Mouse (Mus musculus) forebrain, embryonic 14.5 days (tissue): Measurements from ENCODE around the gene Rmnd5a. TPM values are rescaled to one million over a fixed set of nuclear protein-coding genes. Genes with fewer than 3 reads are reported as not detected.

Source experiments
- ATAC-seq: fragments of 200-750 bp; cut with Nextera tagmentation; 2 replicates; pipeline ENCODE4 v1.8.0; 2017; ENCODE audit warnings: mild to moderate bottlenecking, moderate library complexity
- DNase-seq: peaks from one replicate; pipeline ENCODE4 v3.0.0-alpha.2; 2015; ENCODE audit warnings: low spot score
- H3K27ac ChIP-seq: fragments of 300-500 bp; sonication (generic); 2 replicates; pipeline ENCODE4 v1.5.1; 2014; ENCODE audit warnings: low read depth, mild to moderate bottlenecking, control low read depth, low read length, moderate library complexity
- H3K27me3 ChIP-seq: fragments of 300-500 bp; sonication (generic); replicated peaks from 2 replicates; pipeline ENCODE4 v1.6.1; 2014; ENCODE audit warnings: low read length, control low read depth, mixed read lengths; ENCODE audit not compliant: control insufficient read depth, insufficient read depth
- H3K36me3 ChIP-seq: fragments of 300-500 bp; sonication (generic); 2 replicates; pipeline ENCODE4 v1.6.1; 2014; ENCODE audit warnings: low read length, control low read depth; ENCODE audit not compliant: control insufficient read depth, insufficient read depth
- H3K4me1 ChIP-seq: fragments of 300-500 bp; sonication (generic); 2 replicates; pipeline ENCODE4 v1.6.1; 2014; ENCODE audit warnings: antibody characterized with exemption, low read length, control low read depth; ENCODE audit not compliant: control insufficient read depth, insufficient read depth
- H3K4me2 ChIP-seq: fragments of 300-500 bp; sonication (generic); 2 replicates; pipeline ENCODE4 v1.6.1; 2014; ENCODE audit warnings: mild to moderate bottlenecking, control low read depth, low read length
- H3K4me3 ChIP-seq: fragments of 300-500 bp; sonication (generic); 2 replicates; pipeline ENCODE4 v1.5.1; 2014; ENCODE audit warnings: low read depth, low read length, control low read depth
- H3K9ac ChIP-seq: fragments of 300-500 bp; sonication (generic); 2 replicates; pipeline ENCODE4 v1.6.1; 2014; ENCODE audit warnings: mild to moderate bottlenecking, low read length, control low read depth, moderate library complexity
- H3K9me3 ChIP-seq: fragments of 300-500 bp; sonication (generic); replicated peaks from 2 replicates; pipeline ENCODE4 v1.6.1; 2016; ENCODE audit warnings: low read length, control low read depth, mixed read lengths; ENCODE audit not compliant: control insufficient read depth
- WGBS: fragments of 180-500 bp; shearing (Covaris S2); extraction: QIAGEN DNeasy Blood & Tissue Kit; methylation state at CpG from one replicate; pipeline ENCODE4 v1.1.7; 2014; 5-methylcytosine and 5-hydroxymethylcytosine counted together
- polyA plus RNA-seq: library from polyadenylated mRNA; unstranded; fragments of >200 nt; fragmentation: Nextera tagmentation; extraction: Ambion mirVana; gene quantifications from 2 replicates; pipeline ENCODE4 v1.2.1, GENCODE M21; 2014

Gene Rmnd5a
- polyA plus RNA-seq, 1 experiment from 2014 or later: 5.8 TPM

- Histone ChIP-seq H3K27ac (no peak overlapping the region), H3K36me3 (peaks cover 31% of the 10 kb centered on the region), H3K9me3 (no peaks in the 10 kb centered on the region), H3K4me2 (no peak overlapping the region), H3K4me1 (no peaks in the 10 kb centered on the region), H3K27me3 (no peaks in the 10 kb centered on the region), H3K4me3 (no peak overlapping the region), H3K9ac (no peak overlapping the region)
- DNase-seq (no peak), ATAC-seq (no peak)
- 87% methylated on average over 6 of the region's 6 CpGs for WGBS
Observed at GRCm38 (mm10) chr6:71396761-71397160, 43.7 kb downstream of the Rmnd5a start.

GRCm38 (mm10) chr6:71396016-71396415, 44.4 kb downstream of the Rmnd5a start:
- no peak overlapping the region for H3K4me2 ChIP-seq
- ATAC-seq: no peak
- 91% methylated on average over 1 of the region's 1 CpGs for WGBS
- no peak overlapping the region for H3K4me3 ChIP-seq
- no peaks in the 10 kb centered on the region for H3K27me3 ChIP-seq
- no peak overlapping the region for H3K27ac ChIP-seq
- no peak for DNase-seq
- H3K9me3 ChIP-seq: no peaks in the 10 kb centered on the region
- H3K9ac ChIP-seq: no peak overlapping the region
- no peaks in the 10 kb centered on the region for H3K4me1 ChIP-seq
- peaks cover 36% of the 10 kb centered on the region for H3K36me3 ChIP-seq

GRCm38 (mm10) chr6:71390496-71390895, 49.9 kb downstream of the Rmnd5a start:
- Histone ChIP-seq H3K4me1 (no peaks in the 10 kb centered on the region), H3K36me3 (peaks cover 33% of the 10 kb centered on the region), H3K9ac (no peak overlapping the region), H3K27me3 (no peaks in the 10 kb centered on the region), H3K4me3 (no peak overlapping the region), H3K27ac (no peak overlapping the region), H3K9me3 (no peaks in the 10 kb centered on the region), H3K4me2 (no peak overlapping the region)
- ATAC-seq (no peak), DNase-seq (no peak)
- 89% methylated on average over 2 of the region's 2 CpGs for WGBS

- Histone ChIP-seq H3K27me3 (no peaks in the 10 kb centered on the region), H3K4me3 (no peak overlapping the region), H3K9me3 (no peaks in the 10 kb centered on the region), H3K27ac (no peak overlapping the region), H3K9ac (no peak overlapping the region), H3K4me2 (no peak overlapping the region), H3K36me3 (no peaks in the 10 kb centered on the region), H3K4me1 (no peaks in the 10 kb centered on the region)
- 91% methylated on average over 5 of the region's 5 CpGs for WGBS
- no peak for ATAC-seq
- DNase-seq: no peak
Observed at GRCm38 (mm10) chr6:71381654-71382053, 58.8 kb downstream of the Rmnd5a start.

- Histone ChIP-seq H3K4me2 (no peak overlapping the region), H3K27me3 (no peaks in the 10 kb centered on the region)
- 96% methylated on average over 13 of the region's 13 CpGs for WGBS
Observed at GRCm38 (mm10) chr6:71376711-71377110, 63.7 kb downstream of the Rmnd5a start.

GRCm38 (mm10) chr6:71374921-71375320, 65.5 kb downstream of the Rmnd5a start:
- WGBS: 80% methylated on average over 2 of the region's 2 CpGs
- ATAC-seq (no peak), DNase-seq (no peak)
- no peak overlapping the region for H3K27ac ChIP-seq
- H3K9me3 ChIP-seq: no peaks in the 10 kb centered on the region
- H3K4me1 ChIP-seq: no peaks in the 10 kb centered on the region
- H3K9ac ChIP-seq: no peak overlapping the region
- H3K4me3 ChIP-seq: no peak overlapping the region
- no peaks in the 10 kb centered on the region for H3K27me3 ChIP-seq
- no peak overlapping the region for H3K4me2 ChIP-seq
- H3K36me3 ChIP-seq: no peaks in the 10 kb centered on the region

More at GRCm38 (mm10) chr6:71376711-71377110, 63.7 kb downstream of the Rmnd5a start:
- no peaks in the 10 kb centered on the region for H3K9me3 ChIP-seq
- no peak overlapping the region for H3K9ac ChIP-seq
- DNase-seq (no peak), ATAC-seq (no peak)
- no peaks in the 10 kb centered on the region for H3K4me1 ChIP-seq
- no peaks in the 10 kb centered on the region for H3K36me3 ChIP-seq
- H3K4me3 ChIP-seq: no peak overlapping the region
- H3K27ac ChIP-seq: no peak overlapping the region

- H3K4me3 ChIP-seq: no peak overlapping the region
- no peaks in the 10 kb centered on the region for H3K9me3 ChIP-seq
- no peak overlapping the region for H3K4me2 ChIP-seq
- no peak overlapping the region for H3K27ac ChIP-seq
- H3K9ac ChIP-seq: no peak overlapping the region
- DNase-seq (no peak), ATAC-seq (no peak)
- 88% methylated on average over 19 of the region's 19 CpGs for WGBS
- H3K4me1 ChIP-seq: no peaks in the 10 kb centered on the region
- H3K27me3 ChIP-seq: no peaks in the 10 kb centered on the region
- no peaks in the 10 kb centered on the region for H3K36me3 ChIP-seq
Observed at GRCm38 (mm10) chr6:71374311-71374829, 66.1 kb downstream of the Rmnd5a start.

- WGBS: 82% methylated on average over 14 of the region's 14 CpGs
- no peak within 1 kb of the TSS for H3K9ac ChIP-seq
- H3K9me3 ChIP-seq: no peaks in the 10 kb centered on the region
- no peak within 1 kb of the TSS for H3K27ac ChIP-seq
- no peak within 1 kb of the TSS for H3K4me2 ChIP-seq
- no peaks in the 10 kb centered on the region for H3K4me1 ChIP-seq
- DNase-seq (no peak), ATAC-seq (no peak)
- no peak within 1 kb of the TSS for H3K4me3 ChIP-seq
- no peaks in the 10 kb centered on the region for H3K36me3 ChIP-seq
- no peaks in the 10 kb centered on the region for H3K27me3 ChIP-seq
Observed at GRCm38 (mm10) chr6:71373249-71373775, 67.1 kb downstream of the Rmnd5a start, which contains the start of gene Cd8a. Cd8a (plus strand) TSS chr6:71373427.

GRCm38 (mm10) chr6:71372041-71372720, 68.3 kb downstream of the Rmnd5a start:
- ATAC-seq (no peak), DNase-seq (no peak)
- no peaks in the 10 kb centered on the region for H3K27me3 ChIP-seq
- no peak overlapping the region for H3K27ac ChIP-seq
- H3K9me3 ChIP-seq: no peaks in the 10 kb centered on the region
- no peak overlapping the region for H3K4me3 ChIP-seq
- no peak overlapping the region for H3K4me2 ChIP-seq
- no peak overlapping the region for H3K9ac ChIP-seq
- no peaks in the 10 kb centered on the region for H3K4me1 ChIP-seq
- 82% methylated on average over 5 of the region's 5 CpGs for WGBS
- no peaks in the 10 kb centered on the region for H3K36me3 ChIP-seq
